Mouse (Mus musculus): ENCODE measurements around the gene Tsen15. TPM values are rescaled to one million over a fixed set of nuclear protein-coding genes. Genes with fewer than 3 reads are reported as not detected.
A peak's percentile ranks its signal among the peaks of the same experiment; 100 is the strongest.

Gene Tsen15
- 10 to 100 TPM; 21.0 to 21.5 TPM for total RNA-seq (2021)
- long read RNA-seq, experiment 1, transcript Tsen15-201 (5 exons, 1,133 nt): major isoform, 19 of 20 reads
- long read RNA-seq, experiment 1, partial matches to known transcripts: 0 of 20 reads
- long read RNA-seq, experiment 1, other reads (novel, unspliced or antisense): 1 of 20 reads
- long read RNA-seq, experiment 2, transcript Tsen15-201 (5 exons, 1,133 nt): major isoform, 14 of 15 reads
- long read RNA-seq, experiment 2, partial matches to known transcripts: 0 of 15 reads
- long read RNA-seq, experiment 2, other reads (novel, unspliced or antisense): 1 of 15 reads

- peak; percentile 90 to 91 for DNase-seq
These were observed at the start of gene Tsen15 for GRCm38 (mm10) chr1:152386188-152386835. Gene Tsen15 (minus strand): TSS chr1:152386688.

DNA sequence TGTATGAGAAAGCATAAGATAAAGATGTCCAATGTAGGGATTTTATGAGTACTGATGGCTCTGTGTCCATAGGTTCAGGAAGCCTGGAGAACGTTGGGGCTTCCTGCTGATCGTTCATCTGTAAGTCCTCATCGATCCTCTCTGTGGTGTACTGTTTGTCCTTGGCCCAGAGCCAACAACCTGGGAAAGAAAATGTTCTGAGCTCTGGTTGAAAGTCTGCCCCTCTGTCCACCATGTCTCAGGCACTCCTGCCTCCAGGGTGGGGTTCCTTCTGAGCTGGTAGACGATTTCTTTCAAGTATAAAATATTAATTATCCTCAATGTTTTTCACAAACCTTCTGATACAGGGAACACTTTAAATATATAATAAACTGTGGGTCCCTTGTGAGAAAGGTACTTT lies 47.7 kb upstream of the Tsen15 start:
- DNase-seq: no peak

DNA sequence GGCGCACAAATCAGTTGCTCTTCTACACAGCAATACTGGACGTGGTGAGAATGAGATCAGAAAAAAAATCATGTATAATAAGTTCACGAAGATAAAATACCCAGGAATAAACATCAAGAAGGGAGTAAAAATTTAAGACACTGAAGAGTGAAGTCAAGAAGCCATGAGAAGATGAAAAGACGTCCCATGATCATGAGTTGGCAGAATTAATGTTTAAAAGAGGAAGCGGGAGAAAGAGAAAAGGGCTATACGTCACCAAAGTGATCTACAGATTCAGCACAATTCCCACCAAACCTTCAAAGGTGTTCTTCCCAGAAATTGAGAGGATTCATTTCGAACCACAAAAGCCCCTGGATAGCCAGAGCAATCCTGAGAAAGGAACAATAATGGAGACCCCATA lies 43.3 kb upstream of the Tsen15 start:
- no peak for DNase-seq

- no peak for DNase-seq
These were observed 41.6 kb upstream of the Tsen15 start for GRCm38 (mm10) chr1:152427912-152428581.

GRCm38 (mm10) chr1:152423052-152423451 lies 36.6 kb upstream of the Tsen15 start:
- DNase-seq: peak in 1 of 2 experiments; percentile 38

GRCm38 (mm10) chr1:152422295-152422694 lies 35.8 kb upstream of the Tsen15 start:
- no peak for DNase-seq

- peak; percentile 43 to 73 for DNase-seq
These were observed 31.1 kb upstream of the Tsen15 start for GRCm38 (mm10) chr1:152417602-152418001.

GRCm38 (mm10) chr1:152416306-152416904 lies 29.9 kb upstream of the Tsen15 start:
- DNase-seq: peak in 1 of 2 experiments; percentile 25

DNA sequence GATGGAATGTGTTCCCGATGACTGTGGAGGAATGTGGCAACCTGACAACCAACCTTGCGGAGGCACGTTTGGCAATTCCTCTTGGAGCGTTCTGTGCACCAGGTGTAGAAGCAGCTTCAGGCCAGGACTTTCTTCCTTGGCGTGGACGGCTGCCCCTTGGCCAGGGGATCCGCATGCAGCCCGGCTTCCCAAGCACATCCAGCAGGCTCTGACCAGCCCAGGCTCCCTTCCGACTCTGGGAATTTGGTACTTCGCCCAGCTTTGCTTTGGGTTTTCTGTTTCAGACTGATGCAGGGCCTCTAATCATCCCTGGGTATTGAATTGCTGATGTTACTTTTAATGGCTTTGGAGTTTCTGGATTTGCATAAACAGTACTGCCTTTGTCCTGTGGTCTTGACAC lies 28.0 kb upstream of the Tsen15 start:
- peak; percentile 53 to 59 for DNase-seq

DNA sequence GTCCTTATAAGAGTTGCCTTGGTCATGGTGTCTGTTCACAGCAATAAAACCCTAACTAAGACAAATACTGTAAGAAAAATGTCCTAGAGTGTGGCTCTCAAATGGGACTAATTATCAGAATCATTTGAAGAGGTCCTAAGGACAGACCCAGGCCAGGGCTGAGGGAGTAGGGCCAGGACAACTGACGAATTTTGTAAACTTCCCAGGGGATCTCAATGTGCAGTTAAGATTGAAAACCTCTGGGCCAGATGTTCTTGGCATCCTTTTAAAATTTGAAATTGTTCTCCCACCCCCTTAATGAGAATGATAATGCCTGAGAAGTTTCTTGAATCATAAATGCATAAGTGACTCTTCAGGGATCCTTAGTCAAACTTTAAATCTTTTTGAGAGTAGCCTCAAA lies 27.5 kb upstream of the Tsen15 start:
- DNase-seq: peak in 1 of 2 experiments; percentile 20

GRCm38 (mm10) chr1:152413116-152413515 lies 26.6 kb upstream of the Tsen15 start:
- no peak for DNase-seq

DNA sequence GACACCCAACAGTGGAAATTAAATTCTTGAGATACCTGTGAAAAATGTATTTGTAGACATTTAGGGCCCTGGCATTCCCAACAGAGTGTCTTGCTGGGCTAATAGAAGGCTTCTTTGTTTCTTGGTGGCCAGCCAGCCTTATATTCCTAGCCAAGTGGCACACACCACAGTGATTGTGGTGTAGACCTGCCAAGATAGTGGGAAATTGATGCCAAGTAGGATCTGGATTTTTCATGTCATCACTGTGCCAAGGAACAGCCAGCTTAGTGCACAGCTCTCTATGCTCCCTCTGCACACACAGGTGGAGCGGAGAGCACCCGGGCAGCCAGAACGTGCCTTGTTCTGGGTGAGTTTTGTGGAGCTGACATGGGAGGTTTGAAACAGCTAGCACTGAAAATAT lies 24.2 kb upstream of the Tsen15 start:
- peak; percentile 53 to 63 for DNase-seq

DNA sequence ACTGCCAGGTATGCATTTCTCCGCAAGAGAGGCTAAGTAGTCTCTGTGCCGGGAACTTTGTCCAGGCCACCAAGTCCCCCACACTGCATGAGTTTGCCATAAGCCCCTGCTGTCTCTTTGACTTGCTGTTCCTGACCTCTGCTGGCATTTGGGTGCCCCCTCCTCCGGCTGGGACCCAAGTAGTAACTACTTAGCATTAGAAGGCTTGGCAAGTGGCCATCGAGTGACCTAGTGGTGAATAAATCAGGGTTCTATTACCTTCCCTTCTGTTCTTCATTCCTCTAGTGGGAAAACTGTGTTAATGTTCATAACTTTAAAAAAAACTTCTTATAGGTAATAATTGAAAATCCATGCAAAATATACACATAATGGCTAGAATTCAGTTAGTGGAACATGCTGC lies 22.9 kb upstream of the Tsen15 start:
- no peak for DNase-seq

DNA sequence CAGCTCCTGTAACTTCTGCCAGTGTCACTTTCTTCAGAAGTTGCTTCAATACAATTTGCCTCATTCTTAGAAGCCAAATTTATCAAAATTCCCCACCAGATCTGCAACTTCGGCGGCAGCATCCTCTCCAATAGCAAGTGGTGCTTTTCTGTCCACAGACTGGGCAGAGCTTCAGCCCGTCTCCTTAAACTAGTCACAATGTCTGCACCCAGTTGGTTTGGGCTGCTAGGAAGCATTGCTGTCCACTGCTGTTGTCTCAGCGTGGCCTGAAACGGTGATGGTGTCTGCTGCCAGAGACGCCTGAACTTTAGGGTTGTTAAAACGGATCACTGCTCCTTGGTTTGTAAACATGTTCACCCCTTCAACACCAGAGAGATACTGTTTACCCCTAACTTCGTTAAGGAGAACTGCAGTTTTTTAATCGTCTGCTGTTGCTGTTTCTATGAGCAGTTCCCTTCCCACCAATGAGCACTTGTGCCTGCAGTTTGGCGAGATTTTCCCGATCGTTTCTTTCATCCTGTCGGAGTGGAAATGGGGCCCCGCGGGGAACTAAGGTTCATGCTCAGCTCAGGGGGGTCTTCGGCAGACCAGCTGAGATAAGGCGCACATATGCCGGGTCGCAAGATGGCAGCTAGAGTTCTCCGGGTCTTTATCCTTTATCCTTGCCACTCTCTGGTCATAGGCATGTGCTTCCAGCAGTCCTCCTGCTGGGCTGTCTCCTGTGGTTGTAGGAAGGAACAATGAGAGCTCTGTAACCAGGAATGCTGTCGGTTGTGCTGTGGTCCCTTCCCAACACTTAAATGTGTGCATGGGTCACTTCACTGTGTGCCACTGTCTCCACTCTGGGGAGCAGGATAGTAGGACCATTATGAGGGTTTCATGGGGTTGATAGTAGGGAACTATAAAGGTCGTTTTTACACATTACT lies 20.8 kb upstream of the Tsen15 start:
- DNase-seq: no peak

DNA sequence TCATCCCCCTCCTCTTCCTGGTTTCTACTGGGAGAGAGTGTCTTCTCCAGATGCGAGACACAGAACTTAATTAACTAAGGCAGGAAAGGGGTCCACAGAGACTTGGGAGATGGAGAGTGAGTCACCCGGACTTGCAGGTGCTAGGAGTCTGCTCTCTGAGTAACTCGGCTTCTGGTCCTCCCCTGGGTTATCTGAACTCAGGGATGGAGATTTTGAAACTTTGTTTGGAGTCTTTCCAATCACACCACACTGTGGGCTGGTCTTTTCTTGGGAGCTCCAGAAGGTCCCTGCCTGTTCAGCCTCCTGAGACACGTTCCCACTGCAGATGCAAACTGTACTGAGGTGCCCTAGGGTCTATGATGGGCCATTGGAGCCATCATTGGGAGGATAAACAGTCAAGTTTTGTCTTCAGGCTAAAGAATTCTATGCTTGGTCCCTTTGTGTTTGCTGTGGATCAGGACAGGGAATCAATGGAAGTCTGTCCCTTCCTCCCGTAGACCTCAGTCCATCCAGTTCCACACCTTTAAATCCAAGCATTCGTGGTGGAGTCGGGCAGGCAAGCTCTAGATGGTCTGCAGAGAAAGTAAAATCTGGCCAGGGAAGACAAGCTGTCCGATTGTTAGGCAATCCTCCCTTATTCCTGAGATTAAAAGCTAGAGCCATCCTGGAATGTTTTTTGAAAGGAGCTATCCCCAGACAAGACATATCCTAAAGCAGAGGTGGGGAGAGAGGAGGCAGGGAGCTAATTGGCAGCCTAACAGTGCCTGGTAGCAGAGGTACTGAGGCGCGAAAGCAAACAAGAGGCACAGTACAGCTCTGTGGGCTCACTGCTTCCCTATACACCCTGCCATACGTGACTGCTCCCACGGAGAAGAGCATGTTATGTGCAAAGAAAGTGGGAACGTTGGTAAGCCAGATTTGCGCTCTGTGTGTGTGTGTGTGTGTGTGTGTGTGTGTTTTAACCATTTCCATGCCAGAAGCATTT lies 14.4 kb upstream of the Tsen15 start:
- peak; percentile 45 to 59 for DNase-seq

GRCm38 (mm10) chr1:152399790-152400555 lies 13.5 kb upstream of the Tsen15 start, which contains the start of gene Colgalt2:
Gene Colgalt2 (plus strand): TSS chr1:152399830.
- DNase-seq: peak; percentile 61 to 73

GRCm38 (mm10) chr1:152398708-152399107 lies 12.2 kb upstream of the Tsen15 start:
- no peak for DNase-seq

- DNase-seq: no peak
These were observed 8.5 kb upstream of the Tsen15 start for GRCm38 (mm10) chr1:152394956-152395515.

DNA sequence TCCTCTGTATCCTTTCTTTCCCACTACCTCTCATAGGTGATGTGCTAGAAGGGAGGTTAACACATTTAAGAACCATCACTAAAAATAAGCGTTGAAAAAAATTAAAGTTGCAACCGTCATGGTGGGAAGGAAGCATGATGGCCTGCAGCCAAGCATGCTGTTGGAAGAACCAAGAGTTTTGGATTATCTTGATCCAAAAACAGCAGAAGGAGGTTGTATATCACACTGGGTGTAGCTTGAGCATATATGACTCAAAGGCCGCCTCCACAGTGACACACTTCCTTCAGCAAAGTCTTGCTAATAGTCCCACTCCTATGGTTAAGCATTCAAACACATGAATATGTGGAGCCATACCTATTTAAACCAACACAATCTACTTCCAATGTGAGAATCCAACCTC lies 7.6 kb upstream of the Tsen15 start:
- no peak for DNase-seq

Measured in heart, adult 18-20 months (tissue).